Mouse (Mus musculus): ENCODE measurements at regions not wholly inside any gene's neighbourhood (a gene's known extent, or its start where the extent isn't known, plus 50 kb on each side); places are given as distances from the start of the nearest gene placed in this dataset.

- DNase-seq (ENCODE audit: low read depth): no peak
Observed at GRCm38 (mm10) chr10:84088799-84089778, 351.3 kb downstream of the Nuak1 start.

GRCm38 (mm10) chr10:84093919-84094318 lies 346.5 kb downstream of the Nuak1 start:
- no peak for DNase-seq (ENCODE audit: low read depth)

DNA sequence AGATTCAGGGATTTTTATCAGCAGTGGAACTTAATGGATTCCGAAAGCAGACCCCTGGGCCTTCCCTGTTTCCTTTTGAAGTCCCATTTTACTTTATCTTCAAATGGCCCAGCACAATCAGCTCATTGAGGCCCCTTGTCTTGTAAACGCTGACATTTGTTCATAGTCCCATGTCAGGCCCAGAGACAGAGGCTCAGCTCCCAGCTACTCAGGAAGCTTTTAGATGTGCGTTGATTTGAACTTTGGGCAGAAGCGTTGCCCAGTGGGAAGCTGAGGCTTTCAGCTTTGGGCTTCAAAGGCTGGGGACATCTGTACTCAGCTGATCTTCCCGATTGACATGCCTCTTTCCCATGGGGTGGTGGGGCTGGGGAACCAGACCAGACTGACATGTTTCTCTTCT lies 343.2 kb downstream of the Nuak1 start:
- no peak for DNase-seq (ENCODE audit: low read depth)

GRCm38 (mm10) chr10:84103985-84104384 lies 336.4 kb downstream of the Nuak1 start:
- DNase-seq (ENCODE audit: low read depth): no peak

DNA sequence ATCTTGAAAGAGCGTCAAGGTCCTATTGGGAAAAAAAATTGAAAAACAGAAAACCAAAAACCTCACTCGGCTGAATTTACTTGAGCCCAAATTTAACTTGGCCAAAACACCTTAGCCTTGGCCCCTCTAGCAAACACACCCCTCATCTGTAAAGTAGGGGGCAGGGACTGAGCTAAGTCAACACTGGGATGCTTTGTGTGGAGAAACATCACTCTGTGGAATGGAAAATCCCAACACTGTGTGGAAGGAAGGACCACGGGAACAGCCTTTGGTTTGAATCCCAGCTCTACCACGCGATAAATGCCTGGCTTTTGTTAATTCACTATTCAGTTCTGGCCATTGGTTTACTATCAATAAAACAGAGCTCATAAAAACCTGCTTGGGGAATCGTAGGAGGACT lies 335.8 kb downstream of the Nuak1 start:
- no peak for DNase-seq (ENCODE audit: low read depth)

- DNase-seq (ENCODE audit: low read depth): no peak
Observed at GRCm38 (mm10) chr10:84109680-84110371, 330.6 kb downstream of the Nuak1 start.

- no peak for DNase-seq (ENCODE audit: low read depth)
Observed at GRCm38 (mm10) chr10:84110372-84110985, 329.9 kb downstream of the Nuak1 start.

DNA sequence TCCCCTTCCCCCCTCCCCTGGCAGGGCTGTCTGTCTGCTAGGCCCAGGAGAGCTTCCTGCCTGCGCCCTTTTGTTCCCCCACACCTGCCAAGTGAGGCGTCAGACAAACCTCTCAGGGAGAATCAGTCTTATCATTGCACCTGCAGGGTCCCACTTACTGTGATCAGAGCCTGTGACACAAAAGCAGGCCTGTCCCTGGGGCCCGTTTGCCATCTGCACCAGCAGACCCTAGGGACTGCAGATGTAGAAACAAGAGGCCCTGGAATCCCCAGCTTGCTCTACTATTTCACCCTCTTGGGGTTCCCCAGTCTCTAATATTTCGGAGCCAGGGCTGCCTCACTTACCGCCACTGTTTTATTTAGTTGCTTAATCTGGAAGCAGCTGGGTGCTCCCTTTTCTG lies 328.9 kb downstream of the Nuak1 start:
- no peak for DNase-seq (ENCODE audit: low read depth)

- no peak for DNase-seq (ENCODE audit: low read depth)
Observed at GRCm38 (mm10) chr10:84111909-84112308, 328.5 kb downstream of the Nuak1 start.

- DNase-seq (ENCODE audit: low read depth): no peak
Observed at GRCm38 (mm10) chr10:84119952-84120550, 320.3 kb downstream of the Nuak1 start.

DNA sequence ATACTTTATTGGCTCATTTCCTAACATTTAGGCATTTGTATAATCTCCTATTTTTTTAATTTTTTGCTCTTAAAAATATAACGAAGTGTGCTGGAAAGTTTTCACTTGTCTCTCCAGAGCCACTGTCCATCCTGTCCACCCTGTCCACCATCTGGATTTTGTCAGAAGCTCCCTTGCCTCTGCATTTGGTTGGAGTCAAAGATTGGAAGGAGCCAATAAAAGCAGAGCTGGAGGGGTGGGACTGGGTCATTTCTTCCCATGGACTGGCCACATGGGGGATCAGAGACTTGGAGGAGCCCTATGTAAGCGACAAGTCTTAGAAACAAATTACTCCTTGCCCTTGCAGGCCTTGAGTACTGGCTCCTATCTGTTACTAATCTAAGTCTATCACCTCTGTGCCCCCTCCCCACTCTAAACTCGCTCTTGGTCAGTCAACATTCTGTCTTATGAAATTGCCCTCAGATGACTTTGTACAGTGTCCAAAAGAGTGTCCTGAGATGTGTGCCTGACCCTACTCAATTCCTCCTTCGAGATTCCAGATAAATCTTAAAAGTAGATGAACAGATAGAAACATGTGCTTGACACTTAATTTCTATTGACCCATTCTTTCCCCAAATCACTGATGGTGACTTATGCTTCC lies 303.3 kb downstream of the Nuak1 start:
- DNase-seq (ENCODE audit: low read depth): no peak

GRCm38 (mm10) chr10:84142741-84143454 lies 297.5 kb downstream of the Nuak1 start:
- no peak for DNase-seq (ENCODE audit: low read depth)

DNA sequence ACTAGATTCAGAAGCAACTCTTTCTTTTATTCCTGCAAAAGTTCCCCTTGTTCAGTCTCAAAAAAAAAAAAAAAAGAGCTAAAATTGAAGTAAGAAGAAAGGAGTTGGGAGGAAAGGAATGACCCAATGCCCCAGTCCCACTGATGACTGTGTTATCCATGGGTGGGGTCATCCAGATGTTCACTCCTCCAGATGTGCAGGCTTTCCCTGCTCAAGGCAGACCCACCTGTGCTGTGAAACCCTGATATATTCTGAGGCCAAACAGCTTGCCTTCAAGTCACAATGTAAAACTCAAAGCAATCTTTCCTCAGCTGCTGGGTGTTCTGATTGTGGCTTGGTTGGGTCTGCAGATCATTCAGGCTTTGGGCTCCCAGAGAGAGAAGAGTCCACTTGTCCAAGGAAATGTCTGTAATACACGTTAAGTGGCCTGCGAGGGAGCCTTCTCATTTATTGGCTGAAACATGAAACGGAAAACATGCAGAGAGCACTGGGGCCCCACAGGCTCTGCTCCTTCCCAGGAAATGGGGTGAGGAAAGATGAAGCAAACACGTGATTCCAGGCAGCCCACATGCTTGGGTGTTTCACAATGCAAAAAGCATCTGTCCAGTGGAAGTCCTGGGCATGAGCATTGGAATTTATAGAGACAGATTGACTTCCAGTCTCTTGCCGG lies 296.6 kb downstream of the Nuak1 start:
- DNase-seq (ENCODE audit: low read depth): no peak

- no peak for DNase-seq (ENCODE audit: low read depth)
Observed at GRCm38 (mm10) chr10:84144344-84144687, 296.1 kb downstream of the Nuak1 start.

GRCm38 (mm10) chr10:84147305-84147984 lies 293.0 kb downstream of the Nuak1 start:
- DNase-seq (ENCODE audit: low read depth): no peak

DNA sequence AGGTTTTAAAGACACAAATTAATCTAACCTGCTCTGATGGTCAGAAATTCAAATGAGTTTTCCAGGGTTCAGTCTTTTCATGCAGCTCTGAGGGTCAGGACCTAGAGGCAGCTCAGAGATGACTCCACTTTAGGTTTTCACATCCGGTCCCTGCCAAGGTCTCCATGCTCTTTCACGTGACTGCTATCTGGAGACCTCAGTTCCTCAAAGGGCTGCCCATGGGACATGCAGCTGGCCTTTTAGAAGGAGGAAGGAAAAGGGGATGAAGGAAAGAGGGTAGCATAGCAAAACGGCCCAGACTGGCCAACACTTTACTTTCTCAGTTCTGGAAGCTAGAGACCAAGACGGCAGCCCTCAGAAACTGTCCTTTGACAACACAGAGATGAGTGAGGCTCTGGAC lies 276.6 kb downstream of the Nuak1 start:
- DNase-seq (ENCODE audit: low read depth): no peak

GRCm38 (mm10) chr10:84165832-84166567 lies 274.4 kb downstream of the Nuak1 start:
- no peak for DNase-seq (ENCODE audit: low read depth)

- DNase-seq (ENCODE audit: low read depth): no peak
Observed at GRCm38 (mm10) chr10:84166568-84166905, 273.9 kb downstream of the Nuak1 start.

DNA sequence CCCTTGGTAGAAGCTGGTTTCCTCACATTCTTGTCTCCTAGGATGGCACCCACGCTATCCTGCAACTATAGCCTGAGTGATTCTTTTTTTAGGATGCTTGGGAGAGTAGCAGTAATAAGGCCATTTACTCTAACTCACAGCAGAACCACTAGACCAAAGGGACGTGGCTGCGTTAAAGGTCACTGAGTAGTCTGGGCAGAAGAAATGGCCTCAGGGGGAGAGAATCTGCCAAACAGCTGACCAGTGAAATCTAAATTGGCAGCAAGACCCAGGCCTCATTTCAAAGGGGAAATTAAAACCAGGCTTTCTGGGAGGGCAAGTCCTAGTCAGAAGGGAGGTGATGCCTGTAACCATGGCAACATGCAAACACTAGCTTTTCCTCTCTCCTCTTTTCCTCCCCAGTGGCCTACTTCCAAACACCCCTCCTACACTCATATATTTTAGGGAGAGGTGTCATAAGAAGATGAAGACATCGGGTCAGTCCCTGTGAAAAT lies 267.5 kb downstream of the Nuak1 start:
- DNase-seq (ENCODE audit: low read depth): no peak
